Mouse (Mus musculus): ENCODE measurements around the gene Mab21l1.

- TF ChIP-seq POLR2A (IDR thresholded peaks at IDR 0.05; ENCODE audit: low read depth, low read length) (no peak), CTCF (IDR thresholded peaks at IDR 0.05; ENCODE audit: borderline replicate concordance, insufficient read depth, low read length) (no peak)
Measured at GRCm38 (mm10) chr3:55794768-55795167, 12.5 kb downstream of the Mab21l1 start.
